Mouse (Mus musculus) ZHBTc4 (cell line): ENCODE data around the gene Rbm45.
A peak's percentile ranks its signal among the peaks of the same experiment; 100 is the strongest.

Experiments
- DNase-seq: peaks from one replicate; pipeline ENCODE4 v3.0.0-alpha.2; 2011; ENCODE audit warnings: low read depth, low spot score

The Rbm45 gene

GRCm38 (mm10) chr2:76369821-76370655 lies at the start of gene Rbm45:
Rbm45 (plus strand) TSS chr2:76369984.
- peak; percentile 96 for DNase-seq

GRCm38 (mm10) chr2:76320336-76320735 lies 49.4 kb upstream of the Rbm45 start:
- DNase-seq = no peak

GRCm38 (mm10) chr2:76323185-76323875 lies 46.5 kb upstream of the Rbm45 start:
- DNase-seq = no peak

- no peak for DNase-seq
Measured at GRCm38 (mm10) chr2:76324463-76324862, 45.3 kb upstream of the Rbm45 start.

DNA sequence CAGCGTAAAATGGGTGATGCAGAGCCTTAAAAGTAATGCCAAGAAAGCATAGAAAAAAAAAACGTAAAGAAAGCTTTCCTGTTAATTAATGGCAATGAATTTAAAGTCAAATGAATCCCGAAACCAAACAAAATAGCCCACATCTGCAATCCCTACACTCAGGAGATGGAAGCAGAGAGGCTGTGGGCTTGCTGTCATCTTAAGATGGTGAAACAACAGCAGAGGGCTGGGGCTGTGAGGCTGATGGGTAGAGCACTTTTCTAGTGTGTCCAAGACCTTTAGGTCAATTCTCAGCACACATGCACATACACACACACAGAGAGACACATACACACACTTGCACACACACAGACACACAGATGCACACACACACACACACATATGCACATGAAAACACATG lies 43.6 kb upstream of the Rbm45 start:
- DNase-seq = no peak

GRCm38 (mm10) chr2:76330081-76330480 lies 39.7 kb upstream of the Rbm45 start:
- DNase-seq = no peak

GRCm38 (mm10) chr2:76332161-76332805 lies 37.5 kb upstream of the Rbm45 start:
- DNase-seq = no peak

GRCm38 (mm10) chr2:76334596-76334995 lies 35.2 kb upstream of the Rbm45 start:
- DNase-seq = peak; percentile 61

- peak; percentile 83 for DNase-seq
Measured at GRCm38 (mm10) chr2:76338215-76339156, 31.3 kb upstream of the Rbm45 start, which contains the start of gene Pde11a. Pde11a (minus strand) TSS chr2:76338774.

- no peak for DNase-seq
Measured at GRCm38 (mm10) chr2:76342146-76342545, 27.6 kb upstream of the Rbm45 start.

DNA sequence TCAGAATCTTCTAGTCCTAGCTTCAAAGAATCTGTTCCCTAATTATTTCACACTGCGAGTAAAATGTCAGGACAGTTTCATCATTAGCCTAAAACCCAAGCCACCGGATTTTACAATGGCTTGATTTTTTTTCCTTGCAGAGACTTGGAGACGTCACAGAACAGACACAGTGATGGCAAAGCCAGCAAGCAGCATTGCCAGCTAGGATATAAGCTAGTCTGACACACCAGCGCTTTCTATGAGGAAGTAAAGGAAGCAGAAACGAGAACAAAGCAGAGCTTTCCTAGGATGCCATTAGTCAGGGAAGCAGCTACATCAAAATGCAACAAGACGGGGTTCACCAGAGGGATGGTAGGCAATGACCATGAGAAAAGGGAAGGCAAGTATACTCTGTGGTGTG lies 21.9 kb upstream of the Rbm45 start:
- peak; percentile 37 for DNase-seq

DNA sequence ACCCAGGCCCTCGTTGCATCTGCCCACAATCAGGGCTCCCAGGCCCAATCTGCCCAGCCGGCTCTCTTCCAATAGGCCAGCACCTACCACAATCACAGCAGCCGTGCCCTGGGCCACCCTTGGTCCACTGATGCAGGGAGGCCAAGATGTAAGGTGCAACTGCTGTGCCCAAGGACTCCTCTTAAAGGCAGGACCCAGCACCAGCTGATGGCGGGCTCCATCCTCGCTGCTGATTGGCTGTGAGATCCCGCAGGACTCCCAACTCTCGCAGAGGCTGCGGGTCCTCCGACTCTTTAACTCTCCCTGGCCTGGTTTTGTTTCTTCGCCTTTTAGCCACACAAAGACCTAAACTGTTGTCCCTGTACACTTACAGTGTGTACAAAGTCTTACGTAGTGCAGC lies 9.6 kb upstream of the Rbm45 start, which contains the start of gene Cyct:
Gene Cyct (minus strand): TSS at position 225 of the 400 bp plus-strand sequence.
- DNase-seq = peak; percentile 72

DNA sequence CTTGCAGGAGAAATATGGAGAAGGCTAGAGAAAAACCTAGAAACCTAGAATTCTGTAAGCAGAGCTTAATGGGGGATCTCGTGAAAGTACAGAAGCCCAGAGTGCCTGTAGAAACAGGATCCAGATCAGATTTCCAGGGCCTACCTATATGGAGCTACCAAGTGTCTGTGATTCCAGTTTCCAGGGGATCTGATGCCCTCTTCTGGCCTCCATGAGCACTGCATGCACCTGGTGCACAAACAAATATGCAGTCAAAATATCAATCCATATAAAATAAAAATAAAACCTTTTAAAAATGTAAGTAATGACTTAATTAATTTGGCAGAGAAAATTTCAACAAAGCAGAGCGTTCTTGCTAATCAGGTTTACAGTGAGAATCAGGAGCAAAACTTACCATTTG lies 7.7 kb upstream of the Rbm45 start:
- peak; percentile 73 for DNase-seq

- no peak for DNase-seq
Measured at GRCm38 (mm10) chr2:76365811-76366210, 4.0 kb upstream of the Rbm45 start.

- DNase-seq = peak; percentile 84
Measured at GRCm38 (mm10) chr2:76367188-76367922, 2.4 kb upstream of the Rbm45 start.

GRCm38 (mm10) chr2:76368861-76369660 lies 723 bp upstream of the Rbm45 start:
- DNase-seq = peak; percentile 24

GRCm38 (mm10) chr2:76370656-76370922 lies 805 bp downstream of the Rbm45 start:
- DNase-seq = no peak

GRCm38 (mm10) chr2:76372244-76372643 lies 2.5 kb downstream of the Rbm45 start:
- no peak for DNase-seq

GRCm38 (mm10) chr2:76374544-76375206 lies 4.9 kb downstream of the Rbm45 start:
- no peak for DNase-seq
